Mouse (Mus musculus) MN1 (cell line): Measurements from ENCODE around the gene Kbtbd12.

ENCODE experiments used
- DNase-seq: peaks from one replicate; pipeline ENCODE4 v3.0.0-alpha.2; 2016; ENCODE audit warnings: low spot score

Gene Kbtbd12

DNA sequence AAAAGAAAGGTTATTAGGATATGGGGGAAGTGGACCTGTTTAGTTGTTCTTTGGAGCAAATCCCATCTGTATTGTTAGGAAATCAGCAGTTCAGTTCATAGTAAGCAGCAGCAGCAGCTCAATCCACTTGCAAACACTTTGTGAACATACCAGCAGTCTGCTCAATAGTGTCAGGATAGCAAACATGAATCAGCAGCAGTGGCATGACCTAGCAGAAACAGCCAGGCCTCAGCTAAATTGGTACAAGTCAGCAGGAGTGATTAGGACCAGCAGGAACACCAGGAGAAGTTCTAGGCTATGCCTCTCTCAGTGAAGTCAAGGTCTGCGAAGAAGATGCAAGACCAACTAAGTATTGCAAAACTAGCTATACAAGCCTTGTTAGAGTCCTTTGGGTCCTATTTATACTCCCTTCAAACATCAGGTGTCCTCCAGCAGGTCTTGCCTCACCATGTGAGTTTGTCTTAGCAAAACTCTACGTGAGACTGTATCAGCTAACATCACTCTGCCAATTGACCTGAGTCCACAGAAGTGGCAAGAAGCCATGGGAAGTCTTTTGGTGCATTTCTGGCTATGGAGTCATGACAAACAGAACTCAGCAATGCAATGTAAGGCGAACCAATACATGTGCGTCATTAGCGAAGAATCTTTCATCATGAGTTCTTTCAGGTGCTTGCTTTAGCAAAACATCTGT, at the start of gene Kbtbd12:
Kbtbd12 (minus strand) TSS at position 340 of the 691 bp plus-strand sequence.
- no peak for DNase-seq

DNA sequence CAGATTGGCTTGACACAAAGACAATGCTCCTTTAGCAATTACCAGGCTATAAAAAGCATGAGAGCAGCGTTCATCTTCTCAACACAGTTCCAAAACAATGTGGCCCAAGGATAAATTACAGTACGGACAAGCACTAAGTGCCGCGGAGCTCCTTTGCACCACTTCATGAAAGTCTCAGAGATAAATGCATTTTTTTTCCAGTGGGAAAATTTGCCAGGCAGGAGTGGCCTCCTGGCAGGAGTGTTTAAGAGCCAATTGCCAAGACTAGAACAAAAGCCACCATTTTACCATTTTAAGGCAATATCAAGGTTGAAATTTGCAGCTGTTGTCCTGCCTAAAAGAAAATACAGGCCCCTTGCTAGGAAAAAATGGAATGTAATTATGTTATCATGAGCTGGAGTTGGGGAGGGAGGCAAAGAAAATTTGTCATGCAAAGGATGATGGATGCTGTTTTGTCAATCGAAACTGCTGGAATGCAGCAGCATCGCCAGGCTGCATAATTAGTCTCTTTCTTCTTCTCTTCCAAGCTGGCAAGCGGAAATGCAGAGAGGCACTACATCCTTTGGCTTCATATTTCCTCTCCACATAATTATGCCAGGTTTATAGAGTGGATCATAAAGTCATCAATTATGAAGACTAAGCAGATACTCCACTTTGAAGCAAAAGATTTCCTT, 45.8 kb upstream of the Kbtbd12 start:
- peak; percentile 30 for DNase-seq

DNA sequence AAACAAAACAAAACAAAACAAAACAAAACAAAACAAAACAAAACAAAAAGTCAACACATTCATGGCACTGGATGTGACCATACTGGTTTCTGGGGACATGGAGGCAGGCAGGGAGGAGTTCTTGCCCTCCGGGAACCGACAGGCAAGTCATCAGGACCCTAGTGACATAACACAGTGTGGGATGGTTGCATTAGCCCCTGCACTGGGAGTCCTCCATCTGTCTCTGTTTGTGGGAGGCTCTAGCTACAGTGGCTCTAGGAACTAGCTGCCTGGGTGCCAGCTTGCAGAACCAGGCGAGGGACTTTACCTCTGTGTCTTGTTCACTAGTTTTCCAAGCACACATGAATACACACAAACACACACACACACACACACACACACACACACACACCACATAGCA, 43.3 kb upstream of the Kbtbd12 start:
- no peak for DNase-seq

DNA sequence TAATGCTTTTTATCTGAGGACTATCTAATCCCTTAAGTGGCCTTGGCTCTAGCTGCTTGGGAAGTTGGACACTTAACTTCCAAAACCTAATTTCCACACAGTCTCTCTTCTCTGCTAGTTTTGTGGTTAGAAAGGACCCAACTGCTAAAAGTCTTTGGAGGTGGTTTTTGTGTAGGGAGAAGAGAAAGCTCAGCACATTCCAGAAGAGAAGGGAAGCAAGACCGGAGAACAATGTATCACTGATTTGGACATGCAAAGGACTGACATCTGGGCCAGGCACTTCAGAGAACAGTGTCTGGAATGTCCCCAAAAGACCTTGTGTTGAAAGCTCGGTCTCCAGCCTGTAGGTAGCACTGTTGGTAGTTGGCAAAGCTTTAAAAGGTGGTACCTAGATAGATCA, 40.0 kb upstream of the Kbtbd12 start:
- DNase-seq = no peak

DNA sequence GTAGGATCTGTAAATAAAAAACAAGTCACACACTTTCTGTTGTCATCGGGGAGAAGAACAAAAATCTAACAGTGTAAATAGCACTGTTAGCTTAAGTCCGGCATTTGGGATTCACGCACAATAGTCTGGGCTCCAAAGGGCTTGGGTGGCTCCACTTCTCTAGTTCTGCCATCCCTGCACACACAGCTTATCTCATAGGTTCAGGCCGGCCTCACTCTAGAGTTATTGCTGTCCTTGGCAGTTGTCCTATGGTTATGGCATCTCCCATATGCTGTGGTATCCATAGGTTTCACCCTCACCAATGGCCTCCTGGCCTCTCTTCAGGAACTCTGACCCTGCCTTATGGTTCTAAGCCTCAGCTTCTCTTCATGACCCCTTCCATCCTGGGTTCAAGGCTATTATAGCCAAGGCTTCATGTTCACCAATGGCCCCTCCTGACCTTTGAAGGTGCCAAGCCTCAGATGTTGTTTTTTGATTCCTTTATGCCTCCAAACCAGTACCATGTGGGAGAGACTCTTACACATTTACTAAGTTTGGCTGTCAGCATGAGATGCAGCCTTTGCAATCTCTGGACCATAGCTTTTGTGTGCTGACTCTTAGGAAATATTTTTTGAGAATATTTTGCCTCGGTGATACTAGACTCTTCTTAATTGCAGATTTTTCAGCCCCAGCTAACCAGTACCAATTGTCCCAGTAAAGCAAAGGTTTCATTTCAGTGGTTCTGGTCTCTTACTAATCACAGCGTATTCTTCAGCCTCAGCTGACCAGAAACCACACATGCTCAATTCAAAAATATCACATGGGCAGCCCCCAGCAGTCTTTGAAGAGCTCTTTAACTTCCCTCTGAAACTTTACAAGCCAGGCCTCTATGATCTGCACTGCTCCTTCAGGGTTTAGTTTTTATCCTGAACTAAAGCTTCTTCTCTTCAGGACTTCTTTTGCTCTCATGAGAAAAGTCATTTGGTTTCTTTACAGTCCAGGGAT, 39.3 kb upstream of the Kbtbd12 start:
- no peak for DNase-seq

DNA sequence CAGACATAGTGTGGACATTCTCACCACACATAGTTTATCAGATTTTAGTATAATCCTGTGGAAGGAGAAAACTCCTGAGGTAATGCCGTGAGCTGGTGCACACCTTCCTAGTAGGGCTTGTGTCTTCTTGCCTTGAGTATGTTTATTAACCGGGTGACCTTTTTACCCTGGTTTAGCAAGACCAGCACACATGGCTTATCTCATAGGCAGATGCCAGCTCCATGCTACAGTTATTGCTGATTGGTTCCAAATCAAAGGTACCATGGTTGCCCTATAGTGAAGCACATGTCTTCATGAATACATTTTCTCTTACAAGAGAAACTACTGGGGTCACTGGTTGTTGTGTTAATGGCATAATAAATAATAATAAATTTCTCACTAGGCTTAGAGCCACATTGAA, 38.1 kb upstream of the Kbtbd12 start:
- DNase-seq = no peak

DNA sequence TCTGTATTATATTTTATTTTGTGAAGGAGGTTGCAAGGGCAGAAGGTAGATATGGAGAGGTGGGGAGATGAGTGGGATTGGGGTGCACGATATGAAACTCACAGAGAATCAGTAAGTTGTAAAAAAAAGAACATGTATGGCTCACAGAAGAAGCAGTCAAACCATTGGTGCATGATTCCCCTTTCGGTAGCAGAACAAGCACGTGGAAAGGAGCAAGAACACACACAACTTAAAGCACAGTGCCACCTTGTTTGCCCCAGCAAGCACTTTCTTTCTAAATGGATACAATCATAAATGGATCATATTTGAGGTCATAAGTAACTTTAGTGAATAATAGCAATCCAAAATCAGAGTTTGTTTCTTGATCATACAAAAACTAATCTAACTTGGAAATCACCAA, 24.5 kb upstream of the Kbtbd12 start:
- no peak for DNase-seq

DNA sequence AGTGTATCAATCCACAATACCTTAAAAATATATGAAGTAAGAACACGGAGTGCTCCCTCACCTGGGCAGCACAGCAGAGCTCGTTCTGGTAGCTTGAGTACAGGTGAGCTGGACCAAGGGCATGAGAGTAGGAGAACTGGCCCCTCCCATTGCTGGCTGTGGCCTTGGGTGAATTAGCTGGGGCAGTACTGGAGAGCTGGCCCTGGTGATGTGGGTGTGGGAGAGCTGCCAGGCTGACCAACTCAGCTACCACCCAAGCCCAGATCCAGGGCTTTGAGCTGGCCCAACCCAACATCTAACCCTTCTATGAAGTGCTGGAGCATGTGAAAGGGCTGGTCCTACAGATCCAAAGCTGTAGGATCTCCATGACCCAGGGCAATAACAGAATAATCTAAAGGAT, 23.9 kb upstream of the Kbtbd12 start:
- DNase-seq = no peak

DNA sequence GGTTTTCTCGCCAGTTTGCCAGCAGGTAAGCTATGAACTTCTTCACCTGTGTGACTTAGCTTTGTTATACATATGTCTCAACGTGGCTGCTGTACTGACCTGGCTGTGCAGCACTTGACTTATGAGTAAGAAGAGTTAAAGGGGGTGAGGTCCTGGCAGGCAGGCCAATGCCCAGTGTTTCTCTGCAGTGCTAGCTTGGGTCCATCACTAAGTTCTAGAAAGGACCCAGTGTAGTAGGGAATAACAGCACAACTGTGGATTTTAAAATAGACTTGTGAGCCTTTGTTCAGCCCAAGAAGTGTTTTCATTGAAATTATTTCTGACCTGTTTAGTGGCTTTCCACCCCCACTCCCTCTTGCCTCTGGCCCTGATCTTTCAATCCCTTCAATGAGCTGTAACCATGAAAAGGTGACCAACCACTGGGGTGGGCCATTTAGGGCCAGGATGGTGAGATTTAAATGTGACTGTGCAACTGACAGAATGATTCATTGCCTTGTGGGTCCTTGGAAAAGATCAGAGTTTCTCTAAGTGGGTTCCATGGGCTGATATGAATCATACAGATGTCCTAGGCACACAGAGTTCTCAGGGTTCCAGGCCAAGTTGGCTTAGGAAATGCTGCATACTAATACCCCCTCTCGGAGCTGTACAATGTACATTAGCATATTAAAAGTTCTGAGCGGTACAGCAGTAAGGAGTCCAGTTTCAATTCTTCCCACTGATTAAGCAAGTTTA, 10.0 kb upstream of the Kbtbd12 start:
- no peak for DNase-seq

DNA sequence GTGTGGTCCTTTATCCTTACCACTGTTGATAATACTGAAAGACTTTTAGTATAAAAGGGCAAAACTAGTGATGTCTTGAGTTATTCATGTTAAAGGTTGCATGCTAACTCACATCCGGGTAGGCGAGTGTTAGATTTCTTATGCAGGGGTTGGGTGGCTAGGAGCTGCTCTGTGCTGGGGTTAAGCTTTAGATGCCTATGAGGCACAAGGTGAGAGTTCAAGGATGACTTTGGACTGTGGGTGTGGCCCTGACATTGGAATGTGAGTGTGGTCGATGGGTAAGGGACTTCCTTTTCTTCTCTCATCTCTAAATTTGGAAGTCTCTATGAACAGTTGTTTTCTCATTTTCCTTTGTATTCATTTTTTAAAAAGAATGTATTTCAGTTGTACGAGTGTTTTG, 7.0 kb upstream of the Kbtbd12 start:
- DNase-seq = no peak

DNA sequence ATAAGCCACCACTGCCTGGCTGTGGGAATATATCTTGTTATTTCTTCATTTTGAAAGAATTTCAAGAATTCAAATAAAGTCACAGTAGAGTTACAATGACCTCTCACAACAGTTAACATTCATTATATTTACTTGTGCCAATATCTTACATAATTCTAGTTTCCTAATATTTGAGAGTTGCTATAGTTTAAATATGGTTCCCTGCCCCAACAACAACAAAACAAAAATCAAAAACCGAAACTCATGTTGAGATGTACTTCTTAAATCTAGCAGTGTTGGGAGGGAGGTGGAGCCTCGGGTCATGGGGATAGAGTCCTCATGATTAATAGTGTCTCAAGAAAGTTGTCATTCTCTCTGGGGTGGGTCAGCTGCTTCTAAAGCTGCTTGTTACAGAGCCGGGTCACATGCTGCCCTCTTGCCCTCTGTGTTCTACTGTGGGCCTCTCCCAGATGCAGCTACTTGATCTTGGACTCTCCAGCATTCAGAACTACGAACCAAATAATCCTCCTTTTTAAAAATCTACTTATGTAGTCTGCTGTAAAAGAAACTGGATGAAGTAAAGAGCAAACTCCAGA, 3.7 kb upstream of the Kbtbd12 start:
- no peak for DNase-seq

DNA sequence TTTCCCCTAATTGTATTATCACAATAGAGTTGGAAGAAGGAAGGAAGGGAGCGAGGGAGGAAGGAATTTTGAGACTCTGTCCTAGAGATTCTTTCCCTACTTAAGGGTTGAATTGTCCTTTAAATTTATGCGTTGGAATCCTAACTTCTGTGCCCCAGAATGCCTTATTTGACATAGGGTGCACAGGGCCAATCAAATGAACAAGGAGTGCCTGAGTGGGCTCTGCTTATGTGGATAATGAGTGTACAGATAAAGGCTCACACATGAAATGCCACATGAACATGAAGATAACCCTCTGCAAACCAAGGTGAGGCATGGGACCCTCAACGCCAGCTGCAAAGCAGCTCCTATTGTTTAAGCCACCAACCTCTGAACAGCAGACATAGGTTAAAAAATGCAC, 2.6 kb upstream of the Kbtbd12 start:
- DNase-seq = no peak

DNA sequence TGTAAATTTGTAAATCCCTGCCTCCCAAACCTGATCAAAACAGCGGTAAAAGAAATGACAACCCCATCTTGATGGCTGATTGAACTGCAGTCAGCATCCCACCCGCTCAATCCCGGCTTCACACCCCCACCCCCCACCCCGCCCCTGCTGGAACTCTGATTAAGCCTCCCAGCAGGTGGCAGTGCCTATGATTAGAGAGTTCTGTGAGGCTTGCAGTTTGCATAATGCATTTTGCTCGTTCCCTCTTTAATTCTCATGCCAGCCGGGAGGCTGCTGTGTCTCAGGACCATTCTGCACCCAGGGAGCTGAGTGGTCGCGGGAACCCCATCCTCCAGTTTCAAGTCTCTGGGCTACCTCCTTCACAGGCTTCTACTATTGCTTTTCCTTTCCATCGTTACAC, 2.2 kb upstream of the Kbtbd12 start:
- DNase-seq = peak; percentile 34

DNA sequence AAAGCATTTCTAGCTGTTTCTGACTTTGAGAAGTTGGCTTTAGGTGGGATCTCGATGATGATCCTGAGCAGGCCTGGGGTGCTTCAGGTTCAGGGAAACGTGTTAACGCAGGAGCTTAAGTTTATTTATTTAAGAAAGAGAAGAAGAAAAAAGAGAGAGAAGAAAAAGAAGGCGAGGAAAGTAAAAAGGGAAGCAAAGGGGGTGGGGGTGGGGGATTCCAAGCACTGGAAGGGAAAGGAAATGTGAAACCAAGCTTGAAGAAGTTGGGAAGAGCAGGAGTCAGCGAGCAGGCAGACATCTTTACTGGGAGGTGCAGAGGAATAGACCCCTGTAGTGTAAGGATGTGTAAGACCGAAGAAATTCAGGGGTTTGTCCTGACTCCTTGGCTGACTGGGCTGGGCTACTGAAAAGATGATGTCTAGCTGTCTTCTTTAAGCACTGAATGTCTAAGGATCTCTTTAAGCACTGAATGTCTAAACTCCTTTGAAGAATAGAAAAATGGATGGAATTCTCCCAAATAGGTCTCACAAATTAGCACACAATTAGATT, 1.7 kb upstream of the Kbtbd12 start:
- no peak for DNase-seq

DNA sequence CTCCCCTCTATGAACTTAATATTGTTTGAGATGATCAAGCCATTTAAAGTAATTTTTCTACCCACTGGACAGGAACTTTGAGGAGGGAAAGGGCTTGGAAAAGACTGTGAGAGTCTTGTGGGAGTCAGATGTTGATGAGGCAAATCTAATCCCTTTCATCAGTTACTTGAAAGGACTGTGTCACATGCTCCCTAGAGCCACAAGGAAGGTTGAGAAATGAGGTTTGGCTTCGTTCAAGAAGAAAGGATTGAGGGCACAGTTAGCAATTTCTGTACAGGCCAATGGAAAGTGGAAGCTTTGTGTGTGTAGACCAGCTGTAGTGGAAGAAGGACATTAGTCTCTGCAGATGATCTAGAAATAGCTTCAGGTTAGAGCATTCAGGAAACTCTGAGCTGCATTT, 1.2 kb upstream of the Kbtbd12 start:
- no peak for DNase-seq

DNA sequence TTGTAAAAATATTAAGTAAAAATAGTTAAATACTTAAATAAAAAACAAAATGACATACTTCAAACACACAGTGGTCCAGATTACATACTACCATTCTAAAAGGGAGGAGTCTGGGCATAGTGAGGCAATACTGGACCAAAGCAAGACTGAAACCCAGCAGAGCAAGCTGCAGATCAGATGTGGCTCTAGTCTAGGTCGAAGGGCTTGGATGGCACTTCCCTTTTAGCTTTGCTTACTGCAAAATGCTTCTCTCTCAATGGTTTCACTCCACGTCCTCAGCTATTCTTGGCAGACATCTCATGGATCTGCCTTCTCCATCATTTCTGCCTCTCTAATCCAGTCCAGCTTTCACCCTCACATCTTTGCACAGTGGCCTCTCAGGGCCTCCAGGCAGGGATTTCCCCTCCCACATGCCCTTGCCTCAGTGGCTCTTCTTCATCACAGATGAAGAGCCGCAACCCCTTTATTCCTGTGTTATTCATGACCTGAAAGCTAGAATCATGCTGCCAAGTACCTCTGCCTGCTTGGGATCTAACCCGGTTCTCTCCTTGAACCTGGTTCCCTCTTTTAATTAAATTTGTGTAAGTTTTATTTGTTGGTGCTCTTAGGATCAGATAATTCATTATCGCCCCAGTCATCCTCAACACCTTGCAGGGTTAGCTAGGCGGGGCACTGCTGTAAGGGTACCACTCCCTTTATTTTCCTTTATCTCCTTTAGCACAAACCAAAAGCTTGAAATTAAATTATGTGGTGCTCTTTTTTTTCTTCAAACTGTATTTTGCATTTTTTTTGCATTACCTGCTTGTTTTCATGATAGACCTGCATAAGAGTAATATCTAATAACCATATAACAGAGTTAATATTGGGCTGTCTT, 1.6 kb downstream of the Kbtbd12 start:
- no peak for DNase-seq

DNA sequence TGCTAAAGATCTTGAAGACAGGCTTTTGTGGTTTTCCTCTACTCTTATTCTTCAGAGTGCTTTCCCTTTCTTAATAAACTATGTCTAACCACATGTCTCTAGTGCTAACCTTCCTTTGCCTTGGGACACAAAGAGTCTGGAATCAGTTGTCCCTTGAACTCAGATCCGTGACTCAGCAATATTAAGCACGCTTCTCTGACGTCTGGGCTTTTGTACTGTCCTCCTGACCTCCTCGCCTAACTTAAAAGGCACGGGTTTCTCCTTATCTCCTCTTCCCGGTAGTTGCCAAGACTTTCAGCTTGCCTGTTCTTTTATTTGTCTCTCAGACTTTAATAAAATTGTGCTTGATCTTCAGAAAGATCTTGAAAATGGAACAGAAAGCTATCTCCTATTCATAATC, 6.5 kb downstream of the Kbtbd12 start:
- peak; percentile 7 for DNase-seq

DNA sequence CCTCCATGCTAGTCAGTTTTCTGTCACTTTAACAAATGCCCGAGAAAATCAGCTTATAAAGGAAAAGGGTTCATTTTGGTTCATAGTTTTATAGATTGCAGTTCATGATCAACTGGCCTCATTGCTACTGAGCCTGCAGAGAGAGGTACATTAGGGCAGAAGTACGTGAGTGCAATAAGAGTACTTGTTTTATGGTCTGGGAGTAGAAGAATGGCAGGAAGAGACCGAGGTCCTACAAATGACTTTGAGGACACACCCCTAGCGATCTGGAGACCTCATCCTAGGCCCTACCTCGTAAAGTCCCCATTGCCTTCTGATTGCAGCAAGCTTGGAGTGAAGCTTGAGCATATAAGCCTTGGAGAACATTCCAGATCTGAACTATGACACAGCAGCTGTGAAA, 7.2 kb downstream of the Kbtbd12 start:
- peak; percentile 11 for DNase-seq

DNA sequence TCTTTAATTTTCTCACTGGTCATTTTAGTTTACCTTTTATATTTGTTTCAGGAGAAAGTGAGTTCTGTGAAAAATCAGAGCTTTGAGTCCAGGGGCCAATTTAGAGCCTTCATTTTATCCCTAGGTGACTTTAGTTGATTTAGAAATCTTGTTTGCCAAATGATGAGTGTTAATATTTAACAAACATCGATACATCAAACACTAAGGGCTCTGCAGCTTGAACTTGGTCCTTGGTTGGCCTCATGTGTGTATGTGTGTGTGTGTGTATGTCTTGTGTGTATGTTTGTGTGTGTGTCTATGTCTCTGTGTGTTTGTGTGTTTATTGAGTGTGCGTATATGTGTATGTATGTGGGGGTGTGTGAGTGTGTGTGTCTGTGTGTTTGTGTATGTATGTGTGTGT, 7.9 kb downstream of the Kbtbd12 start:
- DNase-seq = no peak

DNA sequence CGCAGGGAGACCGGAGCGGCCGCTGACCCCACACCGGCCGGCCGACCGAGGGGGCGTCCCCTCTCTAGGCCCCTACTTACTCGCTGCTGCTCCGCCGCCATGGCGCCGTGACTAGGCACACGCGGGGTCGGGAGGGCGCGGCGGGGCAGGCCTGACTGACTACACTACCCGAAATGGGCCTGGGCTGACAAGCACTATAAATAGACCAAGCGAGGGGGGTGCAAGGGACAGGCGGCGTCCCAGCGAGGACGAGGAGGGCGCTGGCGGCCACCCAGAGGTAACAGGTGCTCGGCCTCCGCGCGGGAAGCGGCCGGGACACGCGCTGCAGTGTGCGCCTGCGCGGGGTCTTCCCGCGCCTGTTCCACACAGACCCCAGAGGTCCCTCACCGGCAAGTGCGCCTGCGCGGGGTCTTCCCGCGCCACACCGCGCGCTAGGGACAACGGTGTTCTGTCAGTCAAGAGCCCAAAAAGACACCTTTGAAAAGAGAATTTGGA, 10.4 kb downstream of the Kbtbd12 start:
- DNase-seq = peak; percentile 66
